Mouse (Mus musculus) stomach, postnatal 0 days (tissue): ENCODE measurements around the gene Slc15a1. TPM values are rescaled to one million over a fixed set of nuclear protein-coding genes. Genes with fewer than 3 reads are reported as not detected.

Source experiments
- ATAC-seq: fragments of 200-750 bp; cut with Nextera tagmentation; 2 replicates; pipeline ENCODE4 v1.8.0; 2017; ENCODE audit not compliant: low FRiP score, low TSS enrichment
- DNase-seq: peaks from one replicate; pipeline ENCODE4 v3.0.0-alpha.2; 2016; ENCODE audit warnings: low spot score
- H3K27ac ChIP-seq: fragments of 300-500 bp; sonication (generic); replicated peaks from 2 replicates; pipeline ENCODE4 v1.5.1; 2014; ENCODE audit warnings: mild to moderate bottlenecking, control low read depth
- H3K27me3 ChIP-seq: fragments of 300-500 bp; sonication (generic); 2 replicates; pipeline ENCODE4 v1.6.1; 2014; ENCODE audit warnings: low read length; ENCODE audit not compliant: control insufficient read depth, insufficient read depth
- H3K36me3 ChIP-seq: fragments of 300-500 bp; sonication (generic); 2 replicates; pipeline ENCODE4 v1.6.1; 2014; ENCODE audit warnings: low read length, mixed read lengths; ENCODE audit not compliant: control insufficient read depth, insufficient read depth
- H3K4me1 ChIP-seq: fragments of 300-500 bp; sonication (generic); replicated peaks from 2 replicates; pipeline ENCODE4 v1.6.1; 2014; ENCODE audit warnings: antibody characterized with exemption; ENCODE audit not compliant: control insufficient read depth, insufficient read depth
- H3K4me2 ChIP-seq: fragments of 300-500 bp; sonication (generic); replicated peaks from 2 replicates; pipeline ENCODE4 v1.6.1; 2014; ENCODE audit warnings: low read depth, mild to moderate bottlenecking, control low read depth, moderate library complexity
- H3K4me3 ChIP-seq: fragments of 300-500 bp; sonication (generic); 2 replicates; pipeline ENCODE4 v1.5.1; 2014; ENCODE audit warnings: low read depth, low read length, control low read depth
- H3K9ac ChIP-seq: fragments of 300-500 bp; sonication (generic); 2 replicates; pipeline ENCODE4 v1.6.1; 2014; ENCODE audit warnings: mild to moderate bottlenecking, low read length, control low read depth, mixed read lengths
- H3K9me3 ChIP-seq: fragments of 300-500 bp; sonication (generic); 2 replicates; pipeline ENCODE4 v1.6.1; 2016; ENCODE audit warnings: low read length; ENCODE audit not compliant: control insufficient read depth
- CTCF ChIP-seq: IDR thresholded peaks from 2 replicates; pipeline ENCODE4 v1.5.1; 2016; ENCODE audit warnings: antibody characterized with exemption, low read depth, mild to moderate bottlenecking, moderate library complexity
- EP300 ChIP-seq: optimal IDR thresholded peaks from 2 replicates; pipeline ENCODE3; 2016; ENCODE audit warnings: antibody characterized with exemption
- WGBS: fragments of 180-500 bp; shearing (Covaris S2); extraction: QIAGEN DNeasy Blood & Tissue Kit; methylation state at CpG from one replicate; pipeline ENCODE4 v1.1.7; 2014; 5-methylcytosine and 5-hydroxymethylcytosine counted together
- polyA plus RNA-seq: library from polyadenylated mRNA; unstranded; fragments of >200 nt; fragmentation: Nextera tagmentation; extraction: Ambion mirVana; gene quantifications from 2 replicates; pipeline ENCODE4 v1.2.1, GENCODE M21; 2015

Gene Slc15a1
- polyA plus RNA-seq, 1 experiment from 2014 or later = 12.0 TPM

- H3K27ac ChIP-seq = no peak overlapping the region
- no peak for DNase-seq
- H3K27me3 ChIP-seq = no peaks in the 10 kb centered on the region
- 0 out of 2 replicates have a peak, but pooled peaks cover 2% of the 10 kb centered on the region for H3K4me1 ChIP-seq
- no peak overlapping the region for H3K9ac ChIP-seq
- ATAC-seq = no peak
- TF ChIP-seq EP300 (no peak), CTCF (no peak)
- H3K9me3 ChIP-seq = no peaks in the 10 kb centered on the region
- H3K4me2 ChIP-seq = no peak overlapping the region
- no peak overlapping the region for H3K4me3 ChIP-seq
- 21% methylated on average over 9 of the region's 9 CpGs for WGBS
- H3K36me3 ChIP-seq = no peaks in the 10 kb centered on the region
Observed at GRCm38 (mm10) chr14:121446951-121447350, 58.1 kb downstream of the Slc15a1 start.

GRCm38 (mm10) chr14:121445194-121445593 is 59.9 kb downstream of the Slc15a1 start:
- Histone ChIP-seq H3K4me2 (no peak overlapping the region), H3K9me3 (no peaks in the 10 kb centered on the region), H3K4me1 (no peaks in the 10 kb centered on the region), H3K4me3 (no peak overlapping the region), H3K36me3 (no peaks in the 10 kb centered on the region), H3K27ac (no peak overlapping the region), H3K27me3 (no peaks in the 10 kb centered on the region), H3K9ac (no peak overlapping the region)
- WGBS = 15% methylated on average over 8 of the region's 8 CpGs
- peak; percentile 74; the same call in 1 of the 2 replicates for ATAC-seq
- TF ChIP-seq EP300 (no peak), CTCF (peak; percentile 87)
- peak; percentile 82 for DNase-seq

- no peaks in the 10 kb centered on the region for H3K9me3 ChIP-seq
- H3K9ac ChIP-seq = no peak overlapping the region
- H3K27ac ChIP-seq = no peak overlapping the region
- no peak overlapping the region for H3K4me2 ChIP-seq
- no peak overlapping the region for H3K4me3 ChIP-seq
- DNase-seq (no peak), ATAC-seq (no peak)
- H3K36me3 ChIP-seq = no peaks in the 10 kb centered on the region
- 89% methylated on average over 6 of the region's 6 CpGs for WGBS
- no peaks in the 10 kb centered on the region for H3K4me1 ChIP-seq
- no peak for TF ChIP-seq EP300
- TF ChIP-seq CTCF = 0 out of 2 replicates have a peak, but pooled peaks have one; percentile 4
- no peaks in the 10 kb centered on the region for H3K27me3 ChIP-seq
Observed at GRCm38 (mm10) chr14:121440807-121441206, 64.2 kb downstream of the Slc15a1 start.

- Histone ChIP-seq H3K27ac (no peak overlapping the region), H3K4me2 (no peak overlapping the region), H3K4me3 (no peak overlapping the region), H3K9me3 (no peaks in the 10 kb centered on the region), H3K4me1 (no peaks in the 10 kb centered on the region), H3K36me3 (no peaks in the 10 kb centered on the region), H3K9ac (no peak overlapping the region), H3K27me3 (no peaks in the 10 kb centered on the region)
- 54% methylated on average over 6 of the region's 6 CpGs for WGBS
- TF ChIP-seq EP300 (no peak), CTCF (no peak)
- DNase-seq = peak; percentile 80
- peak; percentile 43 for ATAC-seq
Observed at GRCm38 (mm10) chr14:121437026-121437425, 68.0 kb downstream of the Slc15a1 start.

DNA sequence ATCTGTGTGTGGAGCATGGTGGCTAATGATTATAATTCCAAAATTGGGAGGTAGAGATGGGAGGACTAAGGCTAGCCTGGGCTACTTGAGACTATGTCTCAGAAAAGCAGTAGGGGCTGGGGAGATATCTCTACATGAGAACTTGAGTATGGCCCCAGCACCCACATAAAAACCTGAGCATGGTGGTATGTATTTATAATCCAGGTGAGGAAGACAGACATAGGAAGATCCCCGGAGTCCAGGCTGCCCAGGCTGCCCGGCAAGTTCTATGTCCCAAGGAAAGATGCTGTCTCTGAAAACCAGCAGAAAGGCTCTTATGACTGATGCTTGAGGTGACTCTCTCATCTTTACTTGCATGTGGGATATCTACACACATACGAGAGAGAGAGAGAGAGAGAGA is 68.6 kb downstream of the Slc15a1 start:
- Histone ChIP-seq H3K9me3 (no peaks in the 10 kb centered on the region), H3K4me2 (no peak overlapping the region), H3K9ac (no peak overlapping the region), H3K4me3 (no peak overlapping the region), H3K36me3 (no peaks in the 10 kb centered on the region), H3K4me1 (no peaks in the 10 kb centered on the region), H3K27me3 (no peaks in the 10 kb centered on the region), H3K27ac (peak overlapping the region; percentile 73)
- no peak for DNase-seq
- no peak for ATAC-seq
- TF ChIP-seq EP300 (no peak), CTCF (no peak)
- 91% methylated on average over 3 of the region's 3 CpGs for WGBS

GRCm38 (mm10) chr14:121435794-121436193 is 69.3 kb downstream of the Slc15a1 start:
- no peak overlapping the region for H3K4me2 ChIP-seq
- ATAC-seq (peak; percentile 95), DNase-seq (peak; percentile 82)
- TF ChIP-seq CTCF = no peak
- TF ChIP-seq EP300 = no peak
- peak overlapping the region; percentile 73 for H3K27ac ChIP-seq
- H3K9ac ChIP-seq = no peak overlapping the region; the same call in 1 of the 2 replicates
- H3K9me3 ChIP-seq = no peaks in the 10 kb centered on the region
- H3K27me3 ChIP-seq = no peaks in the 10 kb centered on the region
- no peak overlapping the region for H3K4me3 ChIP-seq
- WGBS = 35% methylated on average over 6 of the region's 6 CpGs
- no peaks in the 10 kb centered on the region for H3K36me3 ChIP-seq
- no peaks in the 10 kb centered on the region for H3K4me1 ChIP-seq
